Mouse (Mus musculus) kidney, postnatal 10 days (tissue): ENCODE results near the gene Il31.

Source experiments
- DNase-seq: peaks from one replicate; pipeline ENCODE4 v3.0.0; 2021; ENCODE audit warnings: mixed read lengths

Il31 gene

GRCm38 (mm10) chr5:123470784-123471400 is 18.4 kb downstream of the Il31 start:
- no peak for DNase-seq

DNA sequence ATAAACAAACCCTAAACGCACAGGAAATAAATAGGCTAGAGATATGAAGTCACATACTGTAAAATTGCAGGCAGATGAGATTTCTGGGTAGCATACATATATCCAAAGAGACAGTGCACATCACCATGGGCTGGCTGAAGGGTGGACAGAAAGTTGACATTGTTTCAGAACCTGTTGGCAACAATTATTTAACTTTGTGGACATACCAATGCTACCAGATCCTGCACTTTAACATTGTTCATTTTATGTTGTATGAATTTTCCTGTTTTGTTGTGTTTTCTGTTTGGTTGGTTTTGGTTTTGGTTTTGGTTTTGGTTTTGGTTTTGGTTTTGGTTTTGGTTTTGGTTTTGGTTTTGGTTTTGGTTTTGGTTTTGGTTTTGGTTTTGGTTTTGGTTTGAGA is 24.7 kb downstream of the Il31 start:
- DNase-seq: no peak

DNA sequence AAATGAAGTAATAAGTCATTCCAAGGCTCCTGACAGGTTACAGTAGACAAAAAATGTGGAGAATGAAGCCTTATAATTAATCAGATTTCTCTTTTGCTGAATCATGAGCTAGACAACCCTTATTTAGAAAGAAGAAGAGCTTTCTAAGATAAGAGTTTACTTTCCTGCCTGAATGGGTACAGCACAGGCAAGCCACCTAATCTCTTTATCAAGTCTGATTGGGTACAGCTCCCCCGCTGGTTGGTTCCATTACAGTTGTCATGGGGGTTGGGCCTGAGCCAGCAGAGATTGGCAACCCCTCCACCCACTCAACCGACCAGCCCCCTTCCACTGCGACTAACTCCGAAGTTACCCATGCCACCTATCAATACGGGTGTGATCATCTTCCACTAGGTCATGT is 27.9 kb downstream of the Il31 start:
- no peak for DNase-seq

- DNase-seq: no peak
Observed at GRCm38 (mm10) chr5:123451886-123452285, 37.4 kb downstream of the Il31 start.

DNA sequence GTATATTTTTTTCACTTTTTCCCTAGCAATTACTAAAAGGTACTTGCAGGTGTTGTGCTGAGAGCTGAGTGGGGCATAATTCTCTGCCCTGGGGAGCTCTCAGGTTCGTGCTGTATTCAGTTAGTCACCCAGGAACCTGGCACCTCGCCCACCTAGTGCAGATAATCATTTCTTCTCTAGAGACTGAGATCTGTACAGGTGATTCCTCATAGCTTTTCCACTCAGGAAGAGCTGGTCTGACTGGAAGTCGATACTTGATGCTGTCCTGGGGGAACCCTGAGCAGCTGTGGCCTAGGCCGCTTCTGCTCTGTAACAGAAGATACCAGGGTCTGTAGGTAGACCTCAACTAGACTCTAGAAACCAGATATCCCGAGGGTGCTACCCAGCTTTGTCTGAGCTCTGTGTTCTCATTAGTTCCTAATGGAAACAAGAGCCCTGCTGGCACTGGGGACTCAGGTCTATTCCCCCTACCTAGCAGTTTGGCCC is 44.4 kb downstream of the Il31 start:
- no peak for DNase-seq

DNA sequence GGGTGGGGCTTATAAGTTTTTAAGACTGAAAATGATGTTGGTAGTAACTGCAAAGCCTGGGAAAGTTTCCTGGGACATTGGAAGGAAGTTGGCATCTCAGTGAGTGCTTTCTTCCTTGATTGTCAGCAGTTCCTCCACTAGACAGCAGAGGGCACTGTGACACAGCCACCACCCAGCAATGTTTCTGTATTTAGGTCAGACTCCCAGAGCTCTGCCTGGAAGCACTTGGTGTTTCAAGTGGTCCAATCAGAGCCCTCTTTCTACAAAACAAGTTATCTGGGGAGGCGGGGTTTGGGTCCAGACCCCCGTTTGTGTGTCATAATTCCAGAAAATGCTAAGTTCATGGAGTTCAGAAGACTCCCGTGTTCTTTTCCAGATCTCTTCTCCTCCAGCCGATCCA is 45.2 kb downstream of the Il31 start:
- peak; percentile 80 for DNase-seq

DNA sequence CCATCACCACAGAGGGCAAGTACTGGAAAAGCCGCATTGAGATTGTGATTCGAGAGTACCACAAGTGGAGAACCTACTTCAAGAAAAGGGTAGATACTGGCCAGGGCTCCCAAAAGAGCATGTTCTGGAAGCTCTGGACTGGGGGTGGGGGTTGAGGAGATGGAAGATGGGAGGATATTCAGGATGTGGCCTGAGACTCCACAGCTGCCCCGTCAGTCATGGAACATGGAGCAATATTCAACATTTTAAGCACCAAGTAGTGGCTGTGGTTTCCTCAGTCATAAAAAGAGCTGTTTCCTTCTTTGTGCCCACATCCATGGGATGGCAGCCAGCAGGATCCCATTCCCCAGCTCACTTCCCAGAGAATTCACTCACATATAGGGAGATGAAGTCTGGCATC is 47.0 kb downstream of the Il31 start:
- no peak for DNase-seq

GRCm38 (mm10) chr5:123440664-123441063 is 48.6 kb downstream of the Il31 start:
- no peak for DNase-seq

DNA sequence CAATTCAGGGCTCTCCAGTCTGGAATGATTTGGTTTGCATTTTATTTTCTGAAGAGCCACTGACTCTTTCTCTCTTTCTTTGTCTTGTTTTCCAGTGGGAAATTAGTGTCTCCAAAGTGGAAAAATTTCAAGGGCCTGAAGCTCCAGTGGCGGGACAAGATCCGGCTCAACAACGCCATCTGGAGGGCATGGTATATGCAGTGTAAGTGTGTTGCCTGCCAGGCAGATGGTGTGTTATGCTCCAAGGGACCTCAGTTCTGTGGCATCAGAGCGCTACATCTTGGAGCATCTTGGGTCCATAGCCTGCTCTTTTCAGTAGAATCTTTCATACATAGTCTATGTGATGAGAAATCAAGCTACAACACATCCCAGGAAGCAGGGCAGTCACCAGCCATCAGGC is 49.3 kb downstream of the Il31 start:
- DNase-seq: peak; percentile 52

DNA sequence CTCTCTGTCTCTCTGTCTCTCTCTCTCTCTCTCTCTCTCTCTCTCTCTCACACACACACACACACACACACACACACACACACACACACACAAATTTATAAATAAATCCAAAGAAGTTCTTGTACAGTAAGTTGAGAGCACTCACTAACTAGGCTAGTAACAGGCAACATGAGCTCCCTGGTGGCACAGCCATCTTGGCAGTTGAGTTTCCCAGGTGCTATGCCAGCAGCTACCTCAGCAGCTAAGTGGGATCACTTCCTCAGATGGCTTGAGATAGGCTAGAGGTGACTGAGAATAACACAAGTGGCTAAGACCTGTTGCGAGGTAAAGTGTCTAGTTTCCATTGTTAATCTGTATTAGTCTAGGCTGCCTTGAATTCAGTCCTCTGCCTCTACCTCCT is 50.0 kb downstream of the Il31 start:
- DNase-seq: no peak

DNA sequence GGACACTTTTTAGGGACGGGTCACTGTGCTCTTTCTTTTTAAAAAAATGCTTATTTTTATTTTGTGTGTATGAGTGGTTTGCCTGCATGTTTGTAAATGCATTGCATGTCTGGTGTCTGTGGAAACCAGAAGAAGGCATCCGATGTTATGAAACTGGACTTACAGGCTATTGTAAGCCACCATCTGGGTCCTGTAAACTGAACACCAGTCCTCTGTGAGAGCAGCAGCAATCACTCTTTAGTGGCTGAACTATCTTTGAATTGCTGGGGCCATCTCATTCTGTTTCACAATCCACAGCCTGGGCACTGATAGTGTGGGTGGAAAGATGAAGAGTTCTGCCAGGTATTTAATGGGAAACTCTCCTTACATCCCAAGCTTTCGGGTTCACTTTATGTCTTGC is 50.9 kb downstream of the Il31 start:
- DNase-seq: no peak

- peak; percentile 70 for DNase-seq
Observed at GRCm38 (mm10) chr5:123436780-123437175, 52.5 kb downstream of the Il31 start.

GRCm38 (mm10) chr5:123436071-123436779 is 53.1 kb downstream of the Il31 start:
- peak; percentile 58 for DNase-seq

- no peak for DNase-seq
Observed at GRCm38 (mm10) chr5:123432305-123432874, 56.9 kb downstream of the Il31 start.

GRCm38 (mm10) chr5:123431524-123432304 is 57.6 kb downstream of the Il31 start:
- peak; percentile 84 for DNase-seq
